Mouse (Mus musculus) spleen, postnatal 0 days (tissue): ENCODE results near the gene Ubr1. TPM values are rescaled to one million over a fixed set of nuclear protein-coding genes. Genes with fewer than 3 reads are reported as not detected.

Experiments used
- polyA plus RNA-seq: library from polyadenylated mRNA; unstranded; fragments of >200 nt; fragmentation: Nextera tagmentation; extraction: Ambion mirVana; gene quantifications from 2 replicates; pipeline ENCODE4 v1.2.1, GENCODE M21; 2015

The Ubr1 gene
- 17.1 and 18.1 TPM in 2 replicates for polyA plus RNA-seq

DNA sequence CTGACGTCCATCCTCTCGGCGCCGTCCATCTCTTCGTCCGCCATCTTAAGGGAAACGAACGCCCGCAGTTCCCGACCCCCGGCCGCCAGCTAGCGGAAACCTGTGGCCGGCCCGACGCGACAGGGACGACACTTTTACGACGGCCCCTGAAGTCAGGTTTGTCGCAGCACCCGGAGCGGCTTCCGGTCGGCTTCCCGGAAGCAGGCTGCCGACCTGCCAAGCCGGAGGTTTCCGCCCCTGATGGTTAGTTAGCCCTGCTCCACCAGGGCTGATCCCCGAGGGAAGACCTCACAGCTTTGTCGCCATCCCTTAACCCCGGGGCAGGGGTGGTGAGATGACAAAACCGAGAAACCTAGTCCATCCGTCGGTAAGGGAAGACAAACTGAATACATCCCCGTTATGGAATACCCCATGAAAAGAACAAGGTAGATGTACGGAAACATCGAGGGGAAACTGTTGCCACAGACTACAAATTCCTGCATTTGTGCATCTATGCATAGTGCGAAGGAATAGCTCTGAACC lies at the start of gene Ubr1:
Ubr1 (minus strand) TSS at position 157 of the 522 bp plus-strand sequence.

DNA sequence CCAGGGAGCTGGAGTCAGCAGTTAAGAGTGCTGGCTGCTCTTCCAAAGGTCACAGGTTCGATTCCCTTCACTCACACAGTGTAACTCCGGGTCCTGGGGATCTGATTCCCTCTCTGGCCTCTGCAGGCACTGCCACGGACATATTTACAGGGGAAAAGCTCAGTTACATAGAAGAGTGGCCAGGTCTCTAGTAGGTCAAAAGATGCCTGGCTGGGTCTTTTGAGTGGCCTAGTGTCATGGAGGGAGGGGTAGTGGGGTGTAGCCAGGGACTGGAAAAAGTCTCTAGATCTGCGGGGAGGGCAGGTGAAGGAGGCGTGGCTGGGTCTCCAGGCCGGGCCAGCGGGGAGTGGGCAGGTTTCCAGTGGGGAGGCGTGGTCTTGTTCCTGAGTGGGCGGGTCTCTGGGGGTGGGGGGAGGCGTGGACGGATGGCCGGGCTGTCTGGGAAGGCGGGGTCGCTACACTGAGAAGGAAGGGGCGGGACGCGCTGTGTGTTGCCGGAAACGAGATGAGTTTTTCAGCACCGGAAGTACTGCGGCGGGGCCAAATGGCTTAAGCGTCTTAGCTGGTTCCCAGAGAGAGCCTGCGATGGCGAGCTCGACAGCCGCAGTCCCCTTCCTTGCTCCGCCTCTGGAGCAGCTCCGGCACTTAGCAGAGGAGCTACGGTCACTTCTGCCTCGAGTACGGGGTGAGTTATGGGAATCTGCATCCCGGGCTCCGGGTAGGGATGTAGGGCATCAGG lies 37.6 kb upstream of the Ubr1 start, which contains the start of gene Ccndbp1:
Ccndbp1 (plus strand) TSS at position 479 of the 739 bp plus-strand sequence.

DNA sequence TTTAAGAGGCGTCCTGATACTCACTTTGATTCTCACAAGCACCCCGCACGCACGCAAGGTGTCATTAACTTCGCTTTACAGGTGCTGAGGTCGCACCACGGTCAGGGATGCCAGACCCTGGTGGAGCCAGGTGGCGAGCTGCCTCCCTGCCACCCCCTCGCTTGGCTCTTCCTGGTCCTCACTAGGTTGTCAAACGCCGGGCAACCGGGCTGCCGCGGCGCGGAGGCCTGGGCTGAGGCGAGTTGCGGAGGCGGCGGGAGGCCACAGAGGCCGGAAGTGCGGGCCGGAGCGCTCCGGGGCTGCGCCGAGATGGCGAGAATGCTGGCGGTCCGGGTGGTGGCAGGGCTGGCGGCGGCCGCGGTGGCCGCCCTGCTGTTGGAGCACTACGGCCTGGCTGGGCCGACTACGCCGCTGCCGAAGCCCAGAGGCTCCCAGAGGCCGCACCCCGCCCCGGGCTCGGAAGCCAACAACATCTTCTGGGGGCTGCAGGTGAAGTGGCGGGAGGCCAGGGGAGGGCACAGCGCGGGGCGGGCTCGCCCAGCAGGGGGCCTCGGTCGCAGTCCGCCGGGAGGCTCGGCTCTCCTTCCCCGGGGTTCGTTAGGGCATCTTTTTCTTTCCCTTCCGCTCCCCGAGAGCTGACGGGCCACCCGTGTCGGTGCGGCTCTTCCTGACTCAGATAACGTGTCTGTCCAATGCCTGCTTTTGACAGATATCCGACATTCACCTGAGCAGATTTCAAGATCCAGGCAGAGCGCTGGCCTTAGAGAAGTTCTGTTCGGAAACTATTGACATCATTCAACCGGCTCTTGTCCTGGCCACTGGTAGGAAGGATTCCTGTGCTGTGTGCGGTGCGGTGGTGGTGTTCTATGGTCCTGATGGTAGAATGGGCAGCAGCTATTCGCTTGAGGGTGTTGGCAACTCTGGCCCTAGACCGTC lies 6.7 kb upstream of the Ubr1 start, which contains the start of gene Tmem62:
Tmem62 (plus strand) TSS at position 28 of the 936 bp plus-strand sequence.

DNA sequence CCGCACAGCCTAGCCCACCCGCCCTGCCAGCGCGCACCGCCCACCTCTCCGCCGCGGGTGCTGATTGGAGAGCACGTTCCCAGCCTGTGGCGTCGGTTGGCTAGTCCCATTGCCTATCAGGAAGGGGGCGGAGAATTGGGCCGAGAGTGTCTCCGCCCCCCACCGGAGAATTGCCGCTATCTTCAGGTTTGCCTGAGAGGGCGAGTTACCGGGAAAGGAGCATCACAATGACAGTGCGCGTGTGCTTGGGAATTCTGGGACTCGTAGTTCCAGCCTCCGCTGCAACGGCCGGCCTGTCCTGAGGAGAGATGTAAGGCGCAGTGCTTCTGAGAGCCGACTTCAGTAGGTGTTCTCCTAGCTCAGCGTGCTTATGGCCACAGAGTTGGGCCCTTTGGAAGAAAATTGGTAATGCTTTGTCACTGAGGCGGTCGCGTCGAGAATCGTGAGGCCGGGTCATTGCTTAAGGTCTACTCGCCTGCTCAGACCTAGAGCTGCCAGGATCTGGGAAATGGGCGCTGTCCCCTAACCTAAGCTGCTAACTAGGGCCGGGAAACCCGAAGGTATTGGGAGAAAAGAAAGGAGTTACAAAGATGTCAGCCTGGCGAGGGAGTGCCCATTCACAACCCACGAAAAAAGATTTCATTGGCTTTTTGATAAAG lies 120.0 kb downstream of the Ubr1 start, which contains the start of gene Ttbk2:
Ttbk2 (minus strand) TSS at position 181 of the 659 bp plus-strand sequence.

DNA sequence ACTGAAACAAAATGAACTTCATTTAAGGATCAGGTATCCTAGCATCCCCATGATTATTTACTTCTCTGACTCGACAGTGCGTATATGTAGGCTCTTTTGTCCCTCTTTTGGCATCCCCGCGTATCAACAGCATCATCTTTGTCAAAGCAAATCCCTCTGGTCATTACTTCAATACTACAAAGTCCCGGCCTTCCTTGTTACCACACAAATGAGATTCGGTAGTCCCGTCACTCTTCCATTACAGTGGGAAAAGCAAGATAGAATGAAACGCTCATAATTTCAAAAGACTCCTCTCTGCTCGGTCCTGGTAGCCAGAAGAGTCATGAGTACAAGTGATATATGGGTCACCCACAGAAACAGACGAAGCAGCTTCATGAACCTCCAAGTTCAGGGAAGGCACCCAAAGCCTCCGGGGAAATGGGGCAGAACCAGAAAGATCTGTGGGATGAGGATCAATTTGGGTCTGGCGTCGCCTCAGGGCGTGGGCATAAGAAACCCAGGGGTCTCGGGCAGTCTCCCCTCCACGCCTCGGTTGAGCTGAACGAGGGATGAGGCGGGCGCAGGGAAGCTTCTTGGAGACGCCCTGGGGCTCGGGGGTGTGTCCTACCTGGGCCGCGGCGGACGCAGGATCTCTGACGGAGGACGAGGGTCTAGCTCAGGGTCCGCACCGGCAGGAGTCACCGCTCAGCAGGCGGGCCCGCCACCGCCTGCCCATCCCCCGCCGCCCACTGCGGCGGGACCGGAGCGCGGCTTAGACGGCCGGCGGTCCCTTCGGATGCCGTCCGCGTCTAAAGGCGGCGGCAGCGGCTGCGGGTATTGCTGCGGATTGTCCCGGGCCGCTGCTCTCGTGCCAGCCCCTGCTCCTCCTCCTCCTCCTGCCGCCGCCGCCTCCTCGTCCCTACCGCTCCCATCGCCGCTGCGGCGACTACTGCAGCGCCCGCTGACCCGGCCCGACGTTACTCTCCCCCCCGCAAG lies 120.8 kb downstream of the Ubr1 start, which contains the start of gene Cdan1:
Cdan1 (minus strand) TSS at position 680 of the 975 bp plus-strand sequence.

Other genes starting within 250 kb of the Ubr1 start
- gene Cdan1, start 120.6 kb downstream of the Ubr1 start, polyA plus RNA-seq: 8.3 and 8.8 TPM in 2 replicates
- gene Ttbk2, start 120.1 kb downstream of the Ubr1 start, polyA plus RNA-seq: 0.78 and 1.2 TPM in 2 replicates
- gene Tmem62, start 6.3 kb upstream of the Ubr1 start, polyA plus RNA-seq: 2.8 and 3.8 TPM in 2 replicates
- 74.6 and 80.1 TPM in 2 replicates for gene Ccndbp1, start 37.7 kb upstream of the Ubr1 start, polyA plus RNA-seq
- 113 and 119 TPM in 2 replicates for gene Epb42, start 66.4 kb upstream of the Ubr1 start, polyA plus RNA-seq
- 0.10 and 0.11 TPM in 2 replicates for gene Tgm5, start 115.1 kb upstream of the Ubr1 start, polyA plus RNA-seq
- not detected in 2 replicates for gene Tgm7, start 139.1 kb upstream of the Ubr1 start, polyA plus RNA-seq
- 9.1 and 12.2 TPM in 2 replicates for gene Adal, start 169.7 kb upstream of the Ubr1 start, polyA plus RNA-seq
- 10.9 and 11.4 TPM in 2 replicates for gene Lcmt2, start 169.9 kb upstream of the Ubr1 start, polyA plus RNA-seq
- gene Tubgcp4, start 199.9 kb upstream of the Ubr1 start, polyA plus RNA-seq: 24.6 and 26.0 TPM in 2 replicates
- 5.3 and 6.4 TPM in 2 replicates for gene Zscan29, start 200.4 kb upstream of the Ubr1 start, polyA plus RNA-seq